Mouse (Mus musculus) limb, embryonic 12.5 days (tissue): Measurements from ENCODE around the gene Fscb. TPM values are rescaled to one million over a fixed set of nuclear protein-coding genes. Genes with fewer than 3 reads are reported as not detected.

Source experiments
- ATAC-seq: fragments of 200-750 bp; cut with Nextera tagmentation; 2 replicates; pipeline ENCODE4 v1.8.0; 2017; ENCODE audit warnings: low read depth, moderate TSS enrichment; ENCODE audit not compliant: insufficient number of reproducible peaks, insufficient read depth, low FRiP score, low TSS enrichment
- H3K27ac ChIP-seq: fragments of 300-500 bp; sonication (generic); 2 replicates; pipeline ENCODE4 v1.5.1; 2016; ENCODE audit warnings: mild to moderate bottlenecking, moderate library complexity
- H3K27me3 ChIP-seq: fragments of 300-500 bp; sonication (generic); 2 replicates; pipeline ENCODE4 v1.6.1; 2016; ENCODE audit warnings: mild to moderate bottlenecking, moderate library complexity
- H3K36me3 ChIP-seq: fragments of 300-500 bp; sonication (generic); 2 replicates; pipeline ENCODE4 v1.6.1; 2016; ENCODE audit warnings: mild to moderate bottlenecking, moderate library complexity
- H3K4me1 ChIP-seq: fragments of 300-500 bp; sonication (generic); replicated peaks from 2 replicates; pipeline ENCODE4 v1.6.1; 2016
- H3K4me2 ChIP-seq: fragments of 300-500 bp; sonication (generic); 2 replicates; pipeline ENCODE4 v1.6.1; 2016; ENCODE audit warnings: mild to moderate bottlenecking, moderate library complexity
- H3K4me3 ChIP-seq: fragments of 300-500 bp; sonication (generic); replicated peaks from 2 replicates; pipeline ENCODE4 v1.5.1; 2016; ENCODE audit warnings: mild to moderate bottlenecking
- H3K9ac ChIP-seq: fragments of 300-500 bp; sonication (generic); replicated peaks from 2 replicates; pipeline ENCODE4 v1.6.1; 2016; ENCODE audit warnings: mild to moderate bottlenecking, moderate library complexity
- H3K9me3 ChIP-seq: fragments of 300-500 bp; sonication (generic); 2 replicates; pipeline ENCODE4 v1.6.1; 2016; ENCODE audit warnings: mild to moderate bottlenecking, moderate library complexity
- WGBS: fragments of 180-500 bp; shearing (Covaris S2); methylation state at CpG from one replicate; pipeline ENCODE4 v1.1.7; 2016; 5-methylcytosine and 5-hydroxymethylcytosine counted together
- polyA plus RNA-seq: library from polyadenylated mRNA; unstranded; fragments of >200 nt; fragmentation: Nextera tagmentation; extraction: Ambion mirVana; gene quantifications from 2 replicates; pipeline ENCODE4 v1.2.1, GENCODE M21; 2016

Gene Fscb
- not detected in 2 replicates for polyA plus RNA-seq

- Histone ChIP-seq H3K27me3 (no peaks in the 10 kb centered on the region), H3K4me1 (no peaks in the 10 kb centered on the region), H3K9me3 (no peaks in the 10 kb centered on the region), H3K36me3 (no peaks in the 10 kb centered on the region), H3K4me3 (no peak within 1 kb of the TSS), H3K27ac (no peak within 1 kb of the TSS), H3K4me2 (no peak within 1 kb of the TSS), H3K9ac (no peak within 1 kb of the TSS)
- WGBS = 83% methylated on average over 1 of the region's 1 CpGs
- ATAC-seq = no peak
Observed at GRCm38 (mm10) chr12:64474590-64474989, at the start of gene Fscb. Gene Fscb, minus strand, starts transcription at chr12:64474690.

- Histone ChIP-seq H3K9ac (no peak overlapping the region), H3K27me3 (no peaks in the 10 kb centered on the region), H3K36me3 (no peaks in the 10 kb centered on the region), H3K4me3 (no peak overlapping the region), H3K4me1 (no peaks in the 10 kb centered on the region), H3K27ac (no peak overlapping the region), H3K9me3 (no peaks in the 10 kb centered on the region), H3K4me2 (no peak overlapping the region)
- 60% methylated on average over 2 of the region's 2 CpGs for WGBS
- no peak for ATAC-seq
Observed at GRCm38 (mm10) chr12:64516775-64517174, 42.3 kb upstream of the Fscb start.

GRCm38 (mm10) chr12:64513439-64513838 lies 38.9 kb upstream of the Fscb start:
- H3K4me1 ChIP-seq = no peaks in the 10 kb centered on the region
- no peaks in the 10 kb centered on the region for H3K9me3 ChIP-seq
- no peaks in the 10 kb centered on the region for H3K27me3 ChIP-seq
- H3K9ac ChIP-seq = no peak overlapping the region
- H3K4me3 ChIP-seq = no peak overlapping the region
- no peak overlapping the region for H3K4me2 ChIP-seq
- no peak overlapping the region for H3K27ac ChIP-seq
- no peak for ATAC-seq
- no peaks in the 10 kb centered on the region for H3K36me3 ChIP-seq
- WGBS = 73% methylated on average over 1 of the region's 1 CpGs

GRCm38 (mm10) chr12:64497706-64498105 lies 23.2 kb upstream of the Fscb start:
- Histone ChIP-seq H3K4me3 (no peak overlapping the region), H3K4me2 (no peak overlapping the region), H3K4me1 (no peaks in the 10 kb centered on the region), H3K9ac (no peak overlapping the region), H3K9me3 (no peaks in the 10 kb centered on the region), H3K36me3 (no peaks in the 10 kb centered on the region), H3K27ac (no peak overlapping the region), H3K27me3 (no peaks in the 10 kb centered on the region)
- no peak for ATAC-seq
- WGBS = 85% methylated on average over 5 of the region's 5 CpGs

- no peak overlapping the region for H3K27ac ChIP-seq
- no peak overlapping the region for H3K9ac ChIP-seq
- WGBS = 86% methylated on average over 1 of the region's 1 CpGs
- no peak for ATAC-seq
- H3K27me3 ChIP-seq = no peaks in the 10 kb centered on the region
- H3K4me1 ChIP-seq = no peaks in the 10 kb centered on the region
- no peaks in the 10 kb centered on the region for H3K9me3 ChIP-seq
- H3K36me3 ChIP-seq = no peaks in the 10 kb centered on the region
- H3K4me3 ChIP-seq = no peak overlapping the region
- H3K4me2 ChIP-seq = no peak overlapping the region
Observed at GRCm38 (mm10) chr12:64473615-64474014, 875 bp downstream of the Fscb start.

- H3K9ac ChIP-seq = no peak overlapping the region
- H3K27me3 ChIP-seq = no peaks in the 10 kb centered on the region
- 90% methylated on average over 1 of the region's 1 CpGs for WGBS
- no peak for ATAC-seq
- no peak overlapping the region for H3K4me3 ChIP-seq
- H3K9me3 ChIP-seq = no peaks in the 10 kb centered on the region
- no peak overlapping the region for H3K4me2 ChIP-seq
- H3K4me1 ChIP-seq = no peaks in the 10 kb centered on the region
- no peaks in the 10 kb centered on the region for H3K36me3 ChIP-seq
- no peak overlapping the region for H3K27ac ChIP-seq
Observed at GRCm38 (mm10) chr12:64473136-64473535, 1.4 kb downstream of the Fscb start.

- no peaks in the 10 kb centered on the region for H3K4me1 ChIP-seq
- no peaks in the 10 kb centered on the region for H3K27me3 ChIP-seq
- H3K9me3 ChIP-seq = no peaks in the 10 kb centered on the region
- ATAC-seq = no peak
- no peaks in the 10 kb centered on the region for H3K36me3 ChIP-seq
- no peak overlapping the region for H3K4me3 ChIP-seq
- H3K27ac ChIP-seq = no peak overlapping the region
- no peak overlapping the region for H3K4me2 ChIP-seq
- no peak overlapping the region for H3K9ac ChIP-seq
Observed at GRCm38 (mm10) chr12:64455228-64455627, 19.3 kb downstream of the Fscb start.

- ATAC-seq = no peak
- WGBS = 88% methylated on average over 9 of the region's 9 CpGs
- no peak overlapping the region for H3K27ac ChIP-seq
Observed at GRCm38 (mm10) chr12:64449911-64450310, 24.6 kb downstream of the Fscb start.

GRCm38 (mm10) chr12:64436675-64437074 lies 37.8 kb downstream of the Fscb start:
- 70% methylated on average over 2 of the region's 2 CpGs for WGBS
- ATAC-seq = no peak
- Histone ChIP-seq H3K36me3 (no peaks in the 10 kb centered on the region), H3K4me2 (no peak overlapping the region), H3K4me1 (no peaks in the 10 kb centered on the region), H3K4me3 (no peak overlapping the region), H3K9me3 (no peaks in the 10 kb centered on the region), H3K9ac (no peak overlapping the region), H3K27me3 (no peaks in the 10 kb centered on the region), H3K27ac (no peak overlapping the region)

More at GRCm38 (mm10) chr12:64449911-64450310, 24.6 kb downstream of the Fscb start:
- H3K36me3 ChIP-seq = no peaks in the 10 kb centered on the region
- H3K4me2 ChIP-seq = no peak overlapping the region
- H3K27me3 ChIP-seq = no peaks in the 10 kb centered on the region
- H3K9me3 ChIP-seq = no peaks in the 10 kb centered on the region
- H3K4me1 ChIP-seq = no peaks in the 10 kb centered on the region
- no peak overlapping the region for H3K9ac ChIP-seq
- no peak overlapping the region for H3K4me3 ChIP-seq
